Mouse (Mus musculus): ENCODE measurements around the gene F11r. TPM values are rescaled to one million over a fixed set of nuclear protein-coding genes. Genes with fewer than 3 reads are reported as not detected.

Gene F11r
- polyA plus RNA-seq, 1 experiment: 78.9 TPM

Other genes with a start within 250 kb of the F11r start
- 14.0 and 22.0 TPM in 2 replicates for gene Pcp4l1, start 241.3 kb upstream of the F11r start, polyA plus RNA-seq (2012; rRNA removed)
- gene Nr1i3, start 223.6 kb upstream of the F11r start, polyA plus RNA-seq (2012; rRNA removed): 0.05 and 0.09 TPM in 2 replicates
- 25.4 and 31.8 TPM in 2 replicates for gene Tomm40l, start 215.0 kb upstream of the F11r start, polyA plus RNA-seq (2012; rRNA removed)
- gene Apoa2, start 212.5 kb upstream of the F11r start, polyA plus RNA-seq (2012; rRNA removed): 1.5 and 18.5 TPM in 2 replicates
- 71.7 and 80.1 TPM in 2 replicates for gene Fcer1g, start 203.2 kb upstream of the F11r start, polyA plus RNA-seq (2012; rRNA removed)
- 2.3 and 2.6 TPM in 2 replicates for gene Adamts4, start 187.1 kb upstream of the F11r start, polyA plus RNA-seq (2012; rRNA removed)
- gene Ndufs2, start 186.1 kb upstream of the F11r start, polyA plus RNA-seq (2012; rRNA removed): 145 and 146 TPM in 2 replicates
- gene B4galt3, start 167.2 kb upstream of the F11r start, polyA plus RNA-seq (2012; rRNA removed): 69.9 and 71.7 TPM in 2 replicates
- gene Ppox, start 156.3 kb upstream of the F11r start, polyA plus RNA-seq (2012; rRNA removed): 47.3 and 54.4 TPM in 2 replicates
- gene Usp21, start 149.5 kb upstream of the F11r start, polyA plus RNA-seq (2012; rRNA removed): 35.0 and 36.8 TPM in 2 replicates
- gene Ufc1, start 142.5 kb upstream of the F11r start, polyA plus RNA-seq (2012; rRNA removed): 42.7 and 47.2 TPM in 2 replicates
- 44.4 and 50.1 TPM in 2 replicates for gene Dedd, start 108.4 kb upstream of the F11r start, polyA plus RNA-seq (2012; rRNA removed)
- 91.9 and 95.5 TPM in 2 replicates for gene Nit1, start 91.9 kb upstream of the F11r start, polyA plus RNA-seq (2012; rRNA removed)
- gene Pfdn2, start 91.9 kb upstream of the F11r start, polyA plus RNA-seq (2012; rRNA removed): 16.2 and 30.5 TPM in 2 replicates
- 5.0 and 9.8 TPM in 2 replicates for gene Klhdc9, start 76.7 kb upstream of the F11r start, polyA plus RNA-seq (2012; rRNA removed)
- gene Nectin4, start 67.4 kb upstream of the F11r start, polyA plus RNA-seq (2012; rRNA removed): 19.8 and 31.8 TPM in 2 replicates
- 3.8 and 4.5 TPM in 2 replicates for gene Arhgap30, start 48.6 kb upstream of the F11r start, polyA plus RNA-seq (2012; rRNA removed)
- gene Usf1, start 26.2 kb upstream of the F11r start, polyA plus RNA-seq (2012; rRNA removed): 67.5 and 76.3 TPM in 2 replicates
- 8.5 and 10.3 TPM in 2 replicates for gene Tstd1, start 18.7 kb upstream of the F11r start, polyA plus RNA-seq (2012; rRNA removed)
- 4.2 and 5.7 TPM in 2 replicates for gene Alyref2, start 65.9 kb downstream of the F11r start, polyA plus RNA-seq (2012; rRNA removed)
- gene Itln1, start 97.8 kb downstream of the F11r start, polyA plus RNA-seq (2012; rRNA removed): 0.10 and 0.19 TPM in 2 replicates
- gene Cd244a, start 121.7 kb downstream of the F11r start, polyA plus RNA-seq (2012; rRNA removed): 0.61 and 0.84 TPM in 2 replicates
- 0.69 and 0.88 TPM in 2 replicates for gene Ly9, start 169.9 kb downstream of the F11r start, polyA plus RNA-seq (2012; rRNA removed)
- 1.2 and 1.6 TPM in 2 replicates for gene Slamf7, start 215.5 kb downstream of the F11r start, polyA plus RNA-seq (2012; rRNA removed)
- 6.2 and 9.2 TPM in 2 replicates for gene Cd48, start 244.5 kb downstream of the F11r start, polyA plus RNA-seq (2012; rRNA removed)

Measured in gonadal fat pad, adult 2 months (tissue).